Mouse (Mus musculus): Measurements from ENCODE around the gene Gstp3.

DNA sequence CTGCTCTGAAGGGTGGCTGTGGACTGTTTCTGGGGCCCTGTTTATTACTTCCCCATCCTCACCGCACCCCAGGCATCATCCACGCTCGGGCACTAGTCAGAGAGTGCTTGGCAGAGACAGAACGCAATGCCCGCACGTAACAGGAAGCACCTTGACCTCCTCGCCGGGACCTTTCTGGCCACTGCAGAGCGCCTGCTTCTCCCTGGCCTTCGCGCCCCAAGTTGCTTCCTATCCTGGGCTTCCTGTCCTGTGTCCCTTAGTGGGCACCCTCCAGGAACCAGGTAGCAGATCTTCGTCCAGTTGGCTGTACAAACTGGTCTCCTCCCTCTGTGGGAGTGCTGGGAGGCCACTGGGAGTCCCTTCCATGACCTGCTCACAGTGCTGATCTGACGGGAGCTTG, 39.1 kb upstream of the Gstp3 start:
- TF ChIP-seq POLR2A (IDR thresholded peaks at IDR 0.05; ENCODE audit: insufficient read depth, low read depth, low read length): no peak
- no peak for TF ChIP-seq EP300 (IDR thresholded peaks at IDR 0.05; ENCODE audit: insufficient read depth, low read depth, low read length)

Measured in heart, adult 2 months (tissue).